In the genomic region with DNA sequence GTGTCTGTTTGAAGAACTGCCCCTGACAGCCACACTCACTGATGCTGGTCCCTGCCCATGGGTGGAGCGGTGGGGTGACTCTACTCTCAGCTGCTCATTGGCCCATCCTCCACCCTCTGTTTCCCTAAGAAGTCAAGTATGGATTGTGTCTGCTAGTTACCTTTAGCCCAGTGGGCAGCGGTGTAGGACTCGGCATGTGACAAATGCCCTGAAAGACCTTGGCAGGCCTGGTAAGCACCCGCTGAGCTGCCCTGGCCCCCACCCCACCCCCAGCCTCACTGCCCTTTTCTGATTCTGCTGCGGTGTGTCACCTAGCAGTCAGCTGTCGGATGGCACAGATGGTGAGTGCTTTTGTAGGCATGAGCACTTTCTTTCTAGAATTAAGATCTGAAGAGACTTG, we compare ENCODE assay signal across 10 mouse cellular contexts. TPM values are rescaled to one million over a fixed set of nuclear protein-coding genes. Genes with fewer than 3 reads are reported as not detected.
DNase-seq lines count a peak whose midpoint lies in the region; ATAC-seq and TF ChIP-seq lines count a peak whose summit lies in the region.
"Had no signal": no experiment of that assay in that cellular context is flagged by ENCODE, and none has a peak within 500 bp of the region (broad histone marks: within the 10 kb centered on the region; RNA-seq: fewer than 3 reads in every experiment).

No protein-coding gene starts in this region.

- peak; percentile 55 for ATAC-seq in intestine, embryonic 15.5 days
- peak; percentile 68 for ATAC-seq in liver, embryonic 15.5 days (ENCODE audit: insufficient read depth)
- ATAC-seq in erythroid progenitor cell, adult 5-6 weeks (replicated peaks; ENCODE audit: low FRiP score, poor library complexity, severe bottlenecking) = no peak

- H3K4me2 ChIP-seq in intestine, embryonic 15.5 days (replicated peaks) = no peak overlapping the region
- H3K4me2 ChIP-seq in liver, embryonic 15.5 days = peak overlapping the region; percentile 27; the same call in 1 of the 2 replicates

- H3K36me3 ChIP-seq in intestine, embryonic 15.5 days = no peaks in the 10 kb centered on the region; the same call in 1 of the 2 replicates
- peaks cover 24% of the 10 kb centered on the region for H3K36me3 ChIP-seq in liver, embryonic 15.5 days (replicated peaks)

- TF ChIP-seq CTCF in cortical plate, adult 2 months (IDR thresholded peaks at IDR 0.05; ENCODE audit: extremely low read depth, insufficient read depth, low read length) = no peak

- DNase-seq in heart, adult 8-10 months (ENCODE audit: low spot score) = peak; percentile 60
- DNase-seq in heart, postnatal 36 days = no peak
- no peak for DNase-seq in right cerebral cortex, postnatal 25 days
- DNase-seq in layer of hippocampus, adult 9-10 months (ENCODE audit: low spot score) = no peak
- DNase-seq: embryo, embryonic 11 days; lung, postnatal 36 days had no signal

- WGBS in intestine, embryonic 15.5 days = 77% methylated on average over 6 of the region's 6 CpGs
- 71% methylated on average over 6 of the region's 6 CpGs for WGBS in liver, embryonic 15.5 days (ENCODE audit: insufficient replicate concordance)

- H3K4me3 ChIP-seq in cortical plate, adult 2 months (ENCODE audit: insufficient read depth, low read length) = no peak overlapping the region
- H3K4me3 ChIP-seq in intestine, embryonic 15.5 days (replicated peaks) = no peak overlapping the region
- peak overlapping the region; percentile 29 for H3K4me3 ChIP-seq in liver, embryonic 15.5 days (replicated peaks)

- intact Hi-C loops in heart, postnatal 36 days (cut with DNase I) = loop anchor here (5.0 kb wide), 1 partner anchor 79 kb away; no protein-coding TSS in a partner anchor

- H3K27me3 ChIP-seq in intestine, embryonic 15.5 days (replicated peaks) = no peaks in the 10 kb centered on the region
- no peaks in the 10 kb centered on the region for H3K27me3 ChIP-seq in liver, embryonic 15.5 days

- no peaks in the 10 kb centered on the region for H3K9me3 ChIP-seq in intestine, embryonic 15.5 days
- no peaks in the 10 kb centered on the region for H3K9me3 ChIP-seq in liver, embryonic 15.5 days (replicated peaks)

- H3K4me1 ChIP-seq in cortical plate, adult 2 months (ENCODE audit: control insufficient read depth, insufficient read depth, low read length) = peaks cover 6% of the 10 kb centered on the region
- peaks cover 3% of the 10 kb centered on the region; the same call in 1 of the 2 replicates for H3K4me1 ChIP-seq in intestine, embryonic 15.5 days (replicated peaks)
- H3K4me1 ChIP-seq in liver, embryonic 15.5 days (replicated peaks) = peaks cover 63% of the 10 kb centered on the region

- TF ChIP-seq POLR2A in cortical plate, adult 2 months (IDR thresholded peaks at IDR 0.05; ENCODE audit: extremely low read depth, insufficient read depth, low read length) = no peak

- 0 out of 2 replicates have a peak overlapping the region, but pooled peaks have one; percentile 14 for H3K27ac ChIP-seq in cortical plate, adult 2 months (ENCODE audit: insufficient read depth, low read length)
- no peak overlapping the region for H3K27ac ChIP-seq in intestine, embryonic 15.5 days
- peak overlapping the region; percentile 60; the same call in 1 of the 2 replicates for H3K27ac ChIP-seq in liver, embryonic 15.5 days (replicated peaks)

- no peak overlapping the region for H3K9ac ChIP-seq in intestine, embryonic 15.5 days
- no peak overlapping the region for H3K9ac ChIP-seq in liver, embryonic 15.5 days

RNA-seq across cellular contexts. Expression of a gene that starts 20.0 kb away (rescaled TPM):
- 100 to 1,000 TPM; 930 to 978 (median 952) TPM for total RNA-seq in heart, adult 8-10 months (2022)
- 1,000 to 10,000 TPM in 1 of 2 experiments, 100 to 1,000 TPM in 1; 996 to 1,034 TPM for total RNA-seq in heart, postnatal 36 days (2021)
- 49.4 and 52.2 TPM in 2 replicates for polyA plus RNA-seq in cortical plate, adult 2 months (2012; rRNA removed)
- polyA plus RNA-seq in intestine, embryonic 15.5 days (2015; fragmentation: Nextera tagmentation; extraction: Ambion mirVana) = 40.1 and 40.3 TPM in 2 replicates
- 106 and 125 TPM in 2 replicates for polyA plus RNA-seq in liver, embryonic 15.5 days (2015; fragmentation: Nextera tagmentation; extraction: Ambion mirVana)
- total RNA-seq in erythroid progenitor cell, adult 5-6 weeks (2015; ENCODE audit: low replicate concordance) = 149 and 194 TPM in 2 replicates
- 172 and 291 TPM in 2 replicates for total RNA-seq in erythroid progenitor cell, adult 5-6 weeks (2017; ENCODE audit: low replicate concordance)
